Mouse (Mus musculus): ENCODE data around the gene Borcs6. TPM values are rescaled to one million over a fixed set of nuclear protein-coding genes. Genes with fewer than 3 reads are reported as not detected.

Borcs6 gene
- total and polyA plus RNA-seq, 3 experiments = 9.2 to 9.3 TPM; not detected in 1

- TF ChIP-seq MYC (IDR thresholded peaks at IDR 0.05; ENCODE audit: low read depth, low read length) (no peak), MYB (IDR thresholded peaks at IDR 0.05; ENCODE audit: low read depth, low read length) (peak; percentile 59), SMC3 (IDR thresholded peaks at IDR 0.05; ENCODE audit: low read depth, low read length) (no peak), MEF2A (IDR thresholded peaks at IDR 0.05; ENCODE audit: extremely low read depth, insufficient replicate concordance, low read depth, low read length, poor library complexity, severe bottlenecking) (no peak), CTCF (IDR thresholded peaks at IDR 0.05 in 2 of 3, conservative IDR thresholded peaks at IDR 0.05 in 1 of 3; ENCODE audit: control insufficient read depth in 1 of 3, insufficient read depth in 1 of 3, low read depth in 2 of 3, low read length in 3 of 3, poor library complexity in 1 of 3, severe bottlenecking in 1 of 3) (no peak), E2F4 (IDR thresholded peaks at IDR 0.05; ENCODE audit: borderline replicate concordance, low read depth, low read length) (no peak), ETS1 (IDR thresholded peaks at IDR 0.05; ENCODE audit: low read depth, low read length) (peak; percentile 76), POLR2AphosphoS2 (IDR thresholded peaks at IDR 0.05; ENCODE audit: low read length) (peak; percentile 88), HCFC1 (IDR thresholded peaks at IDR 0.05; ENCODE audit: low read depth, low read length) (peak; percentile 75), USF1 (IDR thresholded peaks at IDR 0.05; ENCODE audit: low read depth, low read length) (peak; percentile 50; the same call in 1 of the 2 replicates), MAX (IDR thresholded peaks at IDR 0.05; ENCODE audit: low read length) (peak; percentile 86), TAL1 (IDR thresholded peaks at IDR 0.05; ENCODE audit: low read length) (peak; percentile 59), MXI1 (IDR thresholded peaks at IDR 0.05; ENCODE audit: low read depth, low read length) (peak; percentile 76), MAFK (IDR thresholded peaks at IDR 0.05; ENCODE audit: borderline replicate concordance, low read depth, low read length) (no peak), JUND (IDR thresholded peaks at IDR 0.05; ENCODE audit: low read depth, low read length) (no peak), ZKSCAN1 (IDR thresholded peaks at IDR 0.05; ENCODE audit: low read depth, low read length) (no peak), RCOR1 (IDR thresholded peaks at IDR 0.05; ENCODE audit: low read depth, low read length) (peak; percentile 69; the same call in 1 of the 2 replicates)
Measured at GRCm38 (mm10) chr11:69012071-69012601, 47.4 kb upstream of the Borcs6 start (continued).

GRCm38 (mm10) chr11:69015644-69016441 is 43.7 kb upstream of the Borcs6 start, which contains the start of gene Ctc1:
TSS of gene Ctc1 (plus strand) at chr11:69015911.
- H3K36me3 ChIP-seq (ENCODE audit: control insufficient read depth in 1 of 2, insufficient read depth in 2 of 2, low read length in 2 of 2) = peaks cover 0 to 11% of the 10 kb centered on the region in 2 experiments; a peak in 2 of 4 replicates
- DNase-seq (ENCODE audit: low read depth, low spot score) = peak; percentile 99
- H3K4me1 ChIP-seq (ENCODE audit: control insufficient read depth in 1 of 2, insufficient read depth in 2 of 2, low read length in 2 of 2) = peaks cover 2 to 16% of the 10 kb centered on the region in 2 experiments
- H3K79me2 ChIP-seq (ENCODE audit: control insufficient read depth, insufficient read depth, low read length, poor library complexity) = peaks cover 15% of the 10 kb centered on the region
- no peaks in the 10 kb centered on the region for H3K9me3 ChIP-seq (replicated peaks; ENCODE audit: insufficient read depth, low read length)
- H3K27ac ChIP-seq (ENCODE audit: control insufficient read depth, low read depth, low read length) = peak within 1 kb of the TSS; percentile 98
- peak within 1 kb of the TSS; percentile 52 to 96 for H3K4me3 ChIP-seq (ENCODE audit: control insufficient read depth in 1 of 2, insufficient read depth in 1 of 2, low read depth in 2 of 2, low read length in 2 of 2)
- H3K27me3 ChIP-seq (ENCODE audit: control insufficient read depth in 1 of 2, insufficient read depth in 2 of 2, low read length in 2 of 2) = no peaks in the 10 kb centered on the region
- H3K9ac ChIP-seq (ENCODE audit: control insufficient read depth, low read depth, low read length, poor library complexity, severe bottlenecking) = peak within 1 kb of the TSS; percentile 97
- TF ChIP-seq CHD2 (IDR thresholded peaks at IDR 0.05; ENCODE audit: low read length) = no peak
- peak; percentile 90 for TF ChIP-seq TBP (IDR thresholded peaks at IDR 0.05; ENCODE audit: low read depth, low read length)
- no peak for TF ChIP-seq RCOR1 (IDR thresholded peaks at IDR 0.05; ENCODE audit: low read depth, low read length)
- no peak for TF ChIP-seq TAL1 (IDR thresholded peaks at IDR 0.05; ENCODE audit: low read length)
- TF ChIP-seq MYB (IDR thresholded peaks at IDR 0.05; ENCODE audit: low read depth, low read length) = no peak
- peak; percentile 63; the same call in 1 of the 2 replicates for TF ChIP-seq POLR2AphosphoS5 (IDR thresholded peaks at IDR 0.05; ENCODE audit: borderline replicate concordance, low read depth, low read length)
- no peak for TF ChIP-seq RAD21 (IDR thresholded peaks at IDR 0.05; ENCODE audit: low read depth, low read length)
- no peak; the same call in 1 of the 2 replicates for TF ChIP-seq TCF12 (IDR thresholded peaks at IDR 0.05; ENCODE audit: low read depth, low read length)
- peak; percentile 84 to 98 for TF ChIP-seq POLR2A (IDR thresholded peaks at IDR 0.05; ENCODE audit: control insufficient read depth in 1 of 2, insufficient read depth in 1 of 2, low read depth in 1 of 2, low read length in 2 of 2, poor library complexity in 1 of 2)
- TF ChIP-seq EP300 (IDR thresholded peaks at IDR 0.05; ENCODE audit: low read depth in 1 of 2, low read length in 2 of 2) = peak in 1 of 2 experiments; percentile 39; a peak in 1 of 4 replicates
- TF ChIP-seq ELF1 (IDR thresholded peaks at IDR 0.05; ENCODE audit: low read depth, low read length) = no peak
- no peak for TF ChIP-seq SMC3 (IDR thresholded peaks at IDR 0.05; ENCODE audit: low read depth, low read length)
- peak; percentile 94 for TF ChIP-seq ZMIZ1 (IDR thresholded peaks at IDR 0.05; ENCODE audit: low read depth, low read length)
- no peak for TF ChIP-seq MEF2A (IDR thresholded peaks at IDR 0.05; ENCODE audit: extremely low read depth, insufficient replicate concordance, low read depth, low read length, poor library complexity, severe bottlenecking)
- TF ChIP-seq NRF1 (IDR thresholded peaks at IDR 0.05; ENCODE audit: insufficient read depth, low read depth, low read length, poor library complexity, severe bottlenecking) = peak; percentile 52; the same call in 1 of the 2 replicates
- TF ChIP-seq ZKSCAN1 (IDR thresholded peaks at IDR 0.05; ENCODE audit: low read depth, low read length) = no peak
- TF ChIP-seq E2F4 (IDR thresholded peaks at IDR 0.05; ENCODE audit: borderline replicate concordance, low read depth, low read length) = peak; percentile 99
- TF ChIP-seq USF2 (IDR thresholded peaks at IDR 0.05; ENCODE audit: borderline replicate concordance in 1 of 2, insufficient read depth in 1 of 2, low read depth in 1 of 2, low read length in 2 of 2) = no peak
- peak; percentile 95; the same call in 1 of the 2 replicates for TF ChIP-seq POLR2AphosphoS2 (IDR thresholded peaks at IDR 0.05; ENCODE audit: low read length)
- peak; percentile 85 for TF ChIP-seq HCFC1 (IDR thresholded peaks at IDR 0.05; ENCODE audit: low read depth, low read length)
- TF ChIP-seq UBTF (IDR thresholded peaks at IDR 0.05; ENCODE audit: borderline replicate concordance, insufficient read depth, low read depth, low read length) = no peak
- no peak for TF ChIP-seq CHD1 (IDR thresholded peaks at IDR 0.05; ENCODE audit: low read depth, low read length)
